Mouse (Mus musculus): ENCODE measurements around the gene Bcl11a.

- TF ChIP-seq CTCF (IDR thresholded peaks at IDR 0.05; ENCODE audit: insufficient read depth, low read depth, low read length) (no peak), POLR2A (IDR thresholded peaks at IDR 0.05; ENCODE audit: insufficient read depth, low read depth, low read length) (no peak)
Observed at GRCm38 (mm10) chr11:24075486-24076126, 2.2 kb upstream of the Bcl11a start.
